Mouse (Mus musculus): Measurements from ENCODE around the gene Ksr1. TPM values are rescaled to one million over a fixed set of nuclear protein-coding genes. Genes with fewer than 3 reads are reported as not detected.

Ksr1 gene
- polyA plus RNA-seq, 1 experiment, result 106 TPM

GRCm38 (mm10) chr11:79184126-79184888, 38.1 kb upstream of the Ksr1 start:
- Histone ChIP-seq H3K4me3 (ENCODE audit: low read depth, low read length) (no peak overlapping the region), H3K27ac (ENCODE audit: insufficient read depth, low read depth, low read length) (peak overlapping the region; percentile 40; the same call in 1 of the 2 replicates)
- 89% methylated on average over 3 of the region's 3 CpGs for WGBS

GRCm38 (mm10) chr11:79183400-79183799, 37.2 kb upstream of the Ksr1 start:
- H3K27me3 ChIP-seq (ENCODE audit: control insufficient read depth, insufficient read depth, low read length), result no peaks in the 10 kb centered on the region
- peaks cover 36% of the 10 kb centered on the region for H3K4me1 ChIP-seq (ENCODE audit: control insufficient read depth, insufficient read depth, insufficient read length, low read length)
- no peak overlapping the region for H3K4me3 ChIP-seq (ENCODE audit: low read depth, low read length)
- TF ChIP-seq CTCF (IDR thresholded peaks at IDR 0.05; ENCODE audit: extremely low read depth, insufficient read length, insufficient replicate concordance, low read depth, low read length) (no peak), POLR2A (IDR thresholded peaks at IDR 0.05; ENCODE audit: low read depth, low read length) (no peak)
- no peaks in the 10 kb centered on the region for H3K36me3 ChIP-seq (ENCODE audit: control insufficient read depth, insufficient read depth, low read length)
- WGBS, result 43% methylated on average over 6 of the region's 6 CpGs
- H3K27ac ChIP-seq (ENCODE audit: insufficient read depth, low read depth, low read length), result peak overlapping the region; percentile 94

More at GRCm38 (mm10) chr11:79184126-79184888, 38.1 kb upstream of the Ksr1 start:
- TF ChIP-seq POLR2A (IDR thresholded peaks at IDR 0.05; ENCODE audit: low read depth, low read length), result no peak
- TF ChIP-seq CTCF (IDR thresholded peaks at IDR 0.05; ENCODE audit: extremely low read depth, insufficient read length, insufficient replicate concordance, low read depth, low read length), result no peak
- H3K36me3 ChIP-seq (ENCODE audit: control insufficient read depth, insufficient read depth, low read length), result no peaks in the 10 kb centered on the region
- peaks cover 40% of the 10 kb centered on the region for H3K4me1 ChIP-seq (ENCODE audit: control insufficient read depth, insufficient read depth, insufficient read length, low read length)
- no peaks in the 10 kb centered on the region for H3K27me3 ChIP-seq (ENCODE audit: control insufficient read depth, insufficient read depth, low read length)

- 60% methylated on average over 12 of the region's 12 CpGs for WGBS
- Histone ChIP-seq H3K27me3 (ENCODE audit: control insufficient read depth, insufficient read depth, low read length) (no peaks in the 10 kb centered on the region), H3K36me3 (ENCODE audit: control insufficient read depth, insufficient read depth, low read length) (no peaks in the 10 kb centered on the region), H3K27ac (ENCODE audit: insufficient read depth, low read depth, low read length) (peak overlapping the region; percentile 94), H3K4me3 (ENCODE audit: low read depth, low read length) (no peak overlapping the region), H3K4me1 (ENCODE audit: control insufficient read depth, insufficient read depth, insufficient read length, low read length) (peaks cover 32% of the 10 kb centered on the region)
- TF ChIP-seq POLR2A (IDR thresholded peaks at IDR 0.05; ENCODE audit: low read depth, low read length) (no peak), CTCF (IDR thresholded peaks at IDR 0.05; ENCODE audit: extremely low read depth, insufficient read length, insufficient replicate concordance, low read depth, low read length) (no peak)
These were observed 36.7 kb upstream of the Ksr1 start for GRCm38 (mm10) chr11:79182881-79183280.

GRCm38 (mm10) chr11:79181914-79182313, 35.7 kb upstream of the Ksr1 start:
- no peak overlapping the region for H3K4me3 ChIP-seq (ENCODE audit: low read depth, low read length)
- H3K4me1 ChIP-seq (ENCODE audit: control insufficient read depth, insufficient read depth, insufficient read length, low read length), result peaks cover 31% of the 10 kb centered on the region
- peak overlapping the region; percentile 94 for H3K27ac ChIP-seq (ENCODE audit: insufficient read depth, low read depth, low read length)
- H3K27me3 ChIP-seq (ENCODE audit: control insufficient read depth, insufficient read depth, low read length), result no peaks in the 10 kb centered on the region
- H3K36me3 ChIP-seq (ENCODE audit: control insufficient read depth, insufficient read depth, low read length), result no peaks in the 10 kb centered on the region
- TF ChIP-seq CTCF (IDR thresholded peaks at IDR 0.05; ENCODE audit: extremely low read depth, insufficient read length, insufficient replicate concordance, low read depth, low read length), result no peak
- TF ChIP-seq POLR2A (IDR thresholded peaks at IDR 0.05; ENCODE audit: low read depth, low read length), result no peak
- 72% methylated on average over 4 of the region's 4 CpGs for WGBS

- Histone ChIP-seq H3K4me1 (ENCODE audit: control insufficient read depth, insufficient read depth, insufficient read length, low read length) (peaks cover 3% of the 10 kb centered on the region; the same call in 1 of the 2 replicates), H3K27ac (ENCODE audit: insufficient read depth, low read depth, low read length) (no peak overlapping the region), H3K27me3 (ENCODE audit: control insufficient read depth, insufficient read depth, low read length) (no peaks in the 10 kb centered on the region), H3K36me3 (ENCODE audit: control insufficient read depth, insufficient read depth, low read length) (no peaks in the 10 kb centered on the region), H3K4me3 (ENCODE audit: low read depth, low read length) (no peak overlapping the region)
- whole genome bisulfite sequencing, result 78% methylated on average over 3 of the region's 3 CpGs
- TF ChIP-seq CTCF (IDR thresholded peaks at IDR 0.05; ENCODE audit: extremely low read depth, insufficient read length, insufficient replicate concordance, low read depth, low read length) (peak; percentile 19; the same call in 1 of the 2 replicates), POLR2A (IDR thresholded peaks at IDR 0.05; ENCODE audit: low read depth, low read length) (no peak)
These were observed 30.5 kb upstream of the Ksr1 start for GRCm38 (mm10) chr11:79176687-79177086.

- H3K27ac ChIP-seq (ENCODE audit: insufficient read depth, low read depth, low read length), result no peak overlapping the region
- WGBS, result 86% methylated on average over 7 of the region's 7 CpGs
- H3K4me1 ChIP-seq (ENCODE audit: control insufficient read depth, insufficient read depth, insufficient read length, low read length), result peaks cover 2% of the 10 kb centered on the region; the same call in 1 of the 2 replicates
- H3K36me3 ChIP-seq (ENCODE audit: control insufficient read depth, insufficient read depth, low read length), result no peaks in the 10 kb centered on the region
- TF ChIP-seq CTCF (IDR thresholded peaks at IDR 0.05; ENCODE audit: extremely low read depth, insufficient read length, insufficient replicate concordance, low read depth, low read length), result no peak
- H3K4me3 ChIP-seq (ENCODE audit: low read depth, low read length), result no peak overlapping the region
- no peaks in the 10 kb centered on the region for H3K27me3 ChIP-seq (ENCODE audit: control insufficient read depth, insufficient read depth, low read length)
These were observed 25.8 kb upstream of the Ksr1 start for GRCm38 (mm10) chr11:79172054-79172453.

GRCm38 (mm10) chr11:79166582-79167300, 20.5 kb upstream of the Ksr1 start:
- TF ChIP-seq POLR2A (IDR thresholded peaks at IDR 0.05; ENCODE audit: low read depth, low read length), result no peak
- no peak for TF ChIP-seq CTCF (IDR thresholded peaks at IDR 0.05; ENCODE audit: extremely low read depth, insufficient read length, insufficient replicate concordance, low read depth, low read length)
- Histone ChIP-seq H3K4me1 (ENCODE audit: control insufficient read depth, insufficient read depth, insufficient read length, low read length) (peaks cover 12% of the 10 kb centered on the region; the same call in 1 of the 2 replicates), H3K36me3 (ENCODE audit: control insufficient read depth, insufficient read depth, low read length) (no peaks in the 10 kb centered on the region), H3K4me3 (ENCODE audit: low read depth, low read length) (no peak overlapping the region), H3K27me3 (ENCODE audit: control insufficient read depth, insufficient read depth, low read length) (no peaks in the 10 kb centered on the region), H3K27ac (ENCODE audit: insufficient read depth, low read depth, low read length) (no peak overlapping the region)
- 80% methylated on average over 4 of the region's 4 CpGs for WGBS
